Mouse (Mus musculus) hindbrain, embryonic 12.5 days (tissue): ENCODE results near the gene Shank2. TPM values are rescaled to one million over a fixed set of nuclear protein-coding genes. Genes with fewer than 3 reads are reported as not detected.
A peak's percentile ranks its signal among the peaks of the same experiment; 100 is the strongest.

Experiments
- ATAC-seq: fragments of 200-750 bp; cut with Nextera tagmentation; 2 replicates; pipeline ENCODE4 v1.8.0; 2017; ENCODE audit warnings: moderate TSS enrichment; ENCODE audit not compliant: low FRiP score
- H3K27ac ChIP-seq: fragments of 300-500 bp; sonication (generic); 2 replicates; pipeline ENCODE4 v1.5.1; 2016; ENCODE audit warnings: mild to moderate bottlenecking
- H3K27me3 ChIP-seq: fragments of 300-500 bp; sonication (generic); 2 replicates; pipeline ENCODE4 v1.6.1; 2016; ENCODE audit warnings: mild to moderate bottlenecking
- H3K36me3 ChIP-seq: fragments of 300-500 bp; sonication (generic); 2 replicates; pipeline ENCODE4 v1.6.1; 2016; ENCODE audit warnings: mild to moderate bottlenecking
- H3K4me1 ChIP-seq: fragments of 300-500 bp; sonication (generic); 2 replicates; pipeline ENCODE4 v1.6.1; 2016
- H3K4me2 ChIP-seq: fragments of 300-500 bp; sonication (generic); replicated peaks from 2 replicates; pipeline ENCODE4 v1.6.1; 2016; ENCODE audit warnings: mild to moderate bottlenecking
- H3K4me3 ChIP-seq: fragments of 300-500 bp; sonication (generic); 2 replicates; pipeline ENCODE4 v1.5.1; 2016; ENCODE audit warnings: mild to moderate bottlenecking
- H3K9ac ChIP-seq: fragments of 300-500 bp; sonication (generic); 2 replicates; pipeline ENCODE4 v1.6.1; 2016; ENCODE audit warnings: mild to moderate bottlenecking, moderate library complexity
- H3K9me3 ChIP-seq: fragments of 300-500 bp; sonication (generic); replicated peaks from 2 replicates; pipeline ENCODE4 v1.6.1; 2016; ENCODE audit warnings: mild to moderate bottlenecking
- WGBS: fragments of 180-500 bp; shearing (Covaris S2); methylation state at CpG from one replicate; pipeline ENCODE4 v1.1.7; 2016; 5-methylcytosine and 5-hydroxymethylcytosine counted together
- polyA plus RNA-seq: library from polyadenylated mRNA; unstranded; fragments of >200 nt; fragmentation: Nextera tagmentation; extraction: Ambion mirVana; gene quantifications from 2 replicates; pipeline ENCODE4 v1.2.1, GENCODE M21; 2016

The Shank2 gene
- polyA plus RNA-seq, 1 experiment from 2014 or later, result 3.3 TPM

- Histone ChIP-seq H3K9ac (no peak overlapping the region), H3K4me2 (no peak overlapping the region), H3K9me3 (no peaks in the 10 kb centered on the region), H3K27me3 (no peaks in the 10 kb centered on the region; the same call in 1 of the 2 replicates), H3K27ac (no peak overlapping the region), H3K36me3 (no peaks in the 10 kb centered on the region), H3K4me1 (no peaks in the 10 kb centered on the region), H3K4me3 (no peak overlapping the region)
- WGBS, result 84% methylated on average over 7 of the region's 7 CpGs
- no peak for ATAC-seq
Observed at GRCm38 (mm10) chr7:144268329-144268728, 266.6 kb downstream of the Shank2 start.

DNA sequence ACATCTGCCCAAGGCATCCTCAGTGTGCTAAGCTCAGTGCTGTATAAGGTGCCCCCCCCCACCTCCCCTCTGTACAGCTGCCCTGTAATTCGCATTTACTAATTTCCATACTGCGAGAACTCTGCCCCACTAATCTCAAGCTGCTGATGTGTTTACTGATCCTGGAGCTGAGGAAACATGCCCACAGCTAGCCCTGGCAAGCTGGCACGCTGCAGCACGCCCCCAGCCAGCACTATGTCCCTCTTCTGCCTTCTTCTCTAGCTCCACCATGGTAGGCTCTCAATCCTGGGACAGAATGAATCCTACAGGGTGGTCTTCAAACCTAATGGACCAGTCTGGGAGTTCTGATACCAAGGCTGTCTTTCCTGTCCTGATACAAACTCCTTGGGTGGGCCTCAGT is 267.1 kb downstream of the Shank2 start:
- Histone ChIP-seq H3K4me3 (no peak overlapping the region), H3K27me3 (no peaks in the 10 kb centered on the region; the same call in 1 of the 2 replicates), H3K9ac (no peak overlapping the region), H3K36me3 (no peaks in the 10 kb centered on the region), H3K27ac (no peak overlapping the region), H3K4me2 (no peak overlapping the region), H3K4me1 (no peaks in the 10 kb centered on the region), H3K9me3 (no peaks in the 10 kb centered on the region)
- ATAC-seq, result no peak
- WGBS, result 90% methylated on average over 4 of the region's 4 CpGs

DNA sequence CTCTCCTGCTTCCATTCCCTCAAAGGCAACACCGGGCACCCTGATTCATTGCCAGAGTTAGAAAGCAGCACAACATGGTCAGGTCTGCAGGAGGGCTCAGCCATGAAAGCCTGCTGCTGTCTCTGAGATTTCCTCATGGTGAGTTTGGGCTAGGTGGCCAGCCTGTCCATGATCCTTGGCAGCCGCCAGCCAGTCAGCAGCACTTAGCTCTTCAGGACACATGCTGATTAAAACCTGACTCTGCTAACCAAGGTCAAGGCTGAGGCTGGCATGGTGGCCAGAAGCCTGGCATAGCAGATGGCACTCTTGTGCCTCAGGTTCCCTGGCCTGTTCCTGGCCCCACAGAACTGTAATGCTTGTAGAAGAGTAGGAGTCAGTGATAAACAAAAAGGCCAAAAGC is 269.3 kb downstream of the Shank2 start:
- H3K36me3 ChIP-seq, result no peaks in the 10 kb centered on the region
- H3K9me3 ChIP-seq, result no peaks in the 10 kb centered on the region
- H3K4me2 ChIP-seq, result no peak overlapping the region
- 88% methylated on average over 2 of the region's 2 CpGs for WGBS
- no peak overlapping the region for H3K9ac ChIP-seq
- no peaks in the 10 kb centered on the region; the same call in 1 of the 2 replicates for H3K27me3 ChIP-seq
- H3K4me3 ChIP-seq, result no peak overlapping the region
- no peak for ATAC-seq
- H3K4me1 ChIP-seq, result no peaks in the 10 kb centered on the region
- H3K27ac ChIP-seq, result no peak overlapping the region

DNA sequence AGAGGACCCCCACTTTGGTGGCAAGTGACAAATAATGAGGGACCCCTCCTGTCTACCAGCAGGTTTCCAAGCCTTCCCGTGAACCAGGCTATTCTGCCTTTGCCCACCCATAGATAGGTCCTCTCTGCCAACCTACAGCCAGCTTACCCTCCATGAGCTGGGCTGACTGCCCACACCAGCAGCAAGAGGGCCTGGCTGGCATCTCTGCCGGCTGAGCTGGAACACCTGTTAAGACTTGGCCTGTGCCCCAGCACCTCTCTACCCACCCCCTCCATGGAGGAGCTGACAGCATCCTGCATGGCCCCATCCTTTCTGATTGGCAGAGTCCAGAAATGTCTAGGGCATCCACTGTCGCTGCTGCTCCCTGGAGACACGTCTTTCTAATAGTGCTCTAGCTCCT is 277.0 kb downstream of the Shank2 start:
- Histone ChIP-seq H3K27ac (no peak overlapping the region), H3K4me1 (peaks cover 10% of the 10 kb centered on the region), H3K4me3 (no peak overlapping the region), H3K9me3 (no peaks in the 10 kb centered on the region), H3K9ac (no peak overlapping the region), H3K27me3 (no peaks in the 10 kb centered on the region), H3K36me3 (no peaks in the 10 kb centered on the region), H3K4me2 (no peak overlapping the region)
- WGBS, result 80% methylated on average over 4 of the region's 4 CpGs
- no peak for ATAC-seq

GRCm38 (mm10) chr7:144283701-144284100 is 282.0 kb downstream of the Shank2 start:
- Histone ChIP-seq H3K27me3 (no peaks in the 10 kb centered on the region), H3K4me2 (peak overlapping the region; percentile 86), H3K27ac (peak overlapping the region; percentile 98), H3K4me3 (peak overlapping the region; percentile 58), H3K9me3 (no peaks in the 10 kb centered on the region), H3K4me1 (peaks cover 50% of the 10 kb centered on the region), H3K9ac (peak overlapping the region; percentile 81), H3K36me3 (no peaks in the 10 kb centered on the region)
- ATAC-seq, result peak; percentile 30; the same call in 1 of the 2 replicates
- WGBS, result 8% methylated on average over 6 of the region's 6 CpGs

- H3K9ac ChIP-seq, result peak overlapping the region; percentile 81
- peak overlapping the region; percentile 98 for H3K27ac ChIP-seq
- H3K4me3 ChIP-seq, result peak overlapping the region; percentile 58
- under 1% methylated on average over 38 of the region's 45 CpGs for WGBS
- no peaks in the 10 kb centered on the region for H3K36me3 ChIP-seq
- H3K9me3 ChIP-seq, result no peaks in the 10 kb centered on the region
- peak overlapping the region; percentile 86 for H3K4me2 ChIP-seq
- peak; percentile 89 for ATAC-seq
- peaks cover 53% of the 10 kb centered on the region for H3K4me1 ChIP-seq
- no peaks in the 10 kb centered on the region for H3K27me3 ChIP-seq
Observed at GRCm38 (mm10) chr7:144284241-144285065, 282.7 kb downstream of the Shank2 start.

DNA sequence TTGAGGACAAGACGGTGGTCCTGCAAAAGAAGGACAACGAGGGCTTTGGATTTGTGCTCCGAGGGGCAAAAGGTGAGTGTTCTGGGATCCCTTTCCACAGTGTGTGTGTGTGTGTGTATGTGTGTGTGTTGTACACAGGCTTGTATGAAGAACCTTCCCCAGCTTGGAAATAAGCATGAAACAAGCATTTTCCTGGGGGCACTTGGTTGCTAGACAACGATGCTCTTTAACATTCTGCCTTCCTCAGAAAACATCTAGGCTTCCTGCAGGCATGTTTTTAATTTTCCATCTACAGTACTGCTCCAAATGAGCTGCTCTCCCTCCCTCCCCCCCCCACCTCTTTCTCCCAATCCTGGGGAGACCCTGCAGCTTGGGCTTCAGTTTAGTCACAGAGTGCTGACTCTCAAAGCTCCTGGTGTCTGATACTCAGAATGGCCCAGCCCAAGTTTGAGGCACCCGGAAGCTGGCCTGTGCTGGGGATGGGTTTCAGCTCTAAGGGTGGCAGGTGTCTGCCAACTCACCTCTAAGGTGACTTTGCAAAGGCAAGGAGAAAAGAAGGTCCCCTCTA is 283.4 kb downstream of the Shank2 start:
- Histone ChIP-seq H3K9ac (peak overlapping the region; percentile 81), H3K27me3 (no peaks in the 10 kb centered on the region), H3K4me2 (peak overlapping the region; percentile 86), H3K27ac (peak overlapping the region; percentile 98), H3K36me3 (no peaks in the 10 kb centered on the region), H3K4me3 (peak overlapping the region; percentile 58), H3K9me3 (no peaks in the 10 kb centered on the region), H3K4me1 (peaks cover 58% of the 10 kb centered on the region)
- ATAC-seq, result peak; percentile 53
- WGBS, result 16% methylated on average over 5 of the region's 5 CpGs

DNA sequence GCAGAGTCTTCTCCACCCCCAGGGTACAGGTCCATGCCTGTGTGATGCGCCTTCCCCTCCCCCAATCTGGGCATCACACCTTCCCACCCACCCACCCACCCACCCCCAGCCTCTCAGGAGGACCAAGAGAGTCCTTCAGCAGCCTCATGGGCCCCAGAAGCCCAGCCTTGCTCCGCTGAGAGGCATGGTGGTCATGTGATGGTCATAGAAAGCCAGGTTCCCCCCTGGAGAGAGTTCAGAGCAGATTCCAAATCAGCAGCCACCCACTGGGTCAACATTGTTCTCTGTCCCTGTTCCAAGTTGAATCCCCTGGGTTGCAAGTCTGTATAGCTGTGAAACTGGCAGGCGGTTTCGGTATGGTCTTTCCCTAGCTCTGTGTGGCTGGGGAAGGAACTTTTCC is 284.2 kb downstream of the Shank2 start:
- Histone ChIP-seq H3K27me3 (no peaks in the 10 kb centered on the region), H3K4me1 (peaks cover 63% of the 10 kb centered on the region), H3K9ac (peak overlapping the region; percentile 81), H3K4me3 (peak overlapping the region; percentile 58), H3K36me3 (no peaks in the 10 kb centered on the region), H3K4me2 (peak overlapping the region; percentile 86), H3K27ac (peak overlapping the region; percentile 98), H3K9me3 (no peaks in the 10 kb centered on the region)
- WGBS, result 71% methylated on average over 4 of the region's 4 CpGs
- ATAC-seq, result peak; percentile 0; the same call in 1 of the 2 replicates

DNA sequence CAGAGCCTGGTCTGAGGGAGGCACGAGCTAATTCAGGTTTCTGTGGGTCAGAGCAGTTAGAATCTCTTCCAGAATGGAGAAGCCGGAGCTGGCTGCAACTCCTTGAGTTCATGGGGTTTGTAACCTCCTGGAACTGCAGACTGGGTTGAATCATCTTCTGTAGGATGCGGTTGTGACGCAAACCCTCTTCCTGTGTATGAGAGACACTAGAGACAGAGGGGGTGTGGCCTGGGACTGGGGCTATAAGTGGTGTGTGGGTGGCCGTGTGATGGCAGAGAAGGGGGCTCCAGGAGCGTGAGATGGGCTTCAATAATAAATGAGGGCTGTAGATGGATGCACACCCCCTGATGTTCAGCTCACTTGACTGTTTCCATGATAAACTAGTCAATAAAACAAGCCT is 286.3 kb downstream of the Shank2 start:
- H3K4me1 ChIP-seq, result peaks cover 65% of the 10 kb centered on the region
- H3K9ac ChIP-seq, result 0 out of 2 replicates have a peak overlapping the region, but pooled peaks have one; percentile 13
- no peaks in the 10 kb centered on the region for H3K36me3 ChIP-seq
- no peaks in the 10 kb centered on the region for H3K9me3 ChIP-seq
- no peaks in the 10 kb centered on the region for H3K27me3 ChIP-seq
- no peak overlapping the region; the same call in 1 of the 2 replicates for H3K27ac ChIP-seq
- no peak for ATAC-seq
- WGBS, result 70% methylated on average over 6 of the region's 6 CpGs
- peak overlapping the region; percentile 15; the same call in 1 of the 2 replicates for H3K4me2 ChIP-seq
- no peak overlapping the region for H3K4me3 ChIP-seq

DNA sequence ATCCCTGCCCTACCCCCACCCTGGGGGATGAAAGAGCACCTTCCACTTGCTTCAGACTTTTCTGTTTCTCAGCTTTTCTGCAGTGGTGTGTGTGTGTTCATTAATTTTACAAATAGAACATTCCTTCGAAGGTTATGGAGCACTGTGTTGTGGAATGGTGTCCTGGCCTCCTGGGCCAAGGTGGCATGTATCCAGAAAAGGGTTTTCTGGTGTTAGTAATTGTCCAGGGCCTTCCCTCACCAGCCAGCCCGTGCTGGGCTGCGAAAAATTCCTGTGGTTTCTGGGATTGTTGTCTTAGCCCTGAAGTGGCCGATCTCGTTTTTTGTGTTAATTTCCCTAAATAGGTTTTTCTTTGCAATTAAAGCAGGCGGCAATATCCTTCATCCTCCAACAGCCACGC is 289.8 kb downstream of the Shank2 start:
- ATAC-seq, result no peak
- Histone ChIP-seq H3K4me2 (no peak overlapping the region), H3K9ac (no peak overlapping the region), H3K27ac (peak overlapping the region; percentile 18; the same call in 1 of the 2 replicates), H3K36me3 (no peaks in the 10 kb centered on the region), H3K4me1 (peaks cover 41% of the 10 kb centered on the region), H3K4me3 (no peak overlapping the region), H3K9me3 (no peaks in the 10 kb centered on the region), H3K27me3 (no peaks in the 10 kb centered on the region)
- 71% methylated on average over 7 of the region's 7 CpGs for WGBS

GRCm38 (mm10) chr7:144293611-144294010 is 291.9 kb downstream of the Shank2 start:
- ATAC-seq, result no peak
- H3K9ac ChIP-seq, result no peak overlapping the region
- no peaks in the 10 kb centered on the region for H3K27me3 ChIP-seq
- no peak overlapping the region for H3K27ac ChIP-seq
- no peaks in the 10 kb centered on the region for H3K9me3 ChIP-seq
- H3K36me3 ChIP-seq, result no peaks in the 10 kb centered on the region
- WGBS, result 77% methylated on average over 3 of the region's 3 CpGs
- H3K4me1 ChIP-seq, result peaks cover 25% of the 10 kb centered on the region
- no peak overlapping the region for H3K4me2 ChIP-seq
- H3K4me3 ChIP-seq, result no peak overlapping the region

GRCm38 (mm10) chr7:144294239-144295200 is 292.8 kb downstream of the Shank2 start:
- no peaks in the 10 kb centered on the region for H3K27me3 ChIP-seq
- H3K4me2 ChIP-seq, result no peak overlapping the region
- no peaks in the 10 kb centered on the region for H3K9me3 ChIP-seq
- peaks cover 20% of the 10 kb centered on the region for H3K4me1 ChIP-seq
- no peak overlapping the region for H3K27ac ChIP-seq
- ATAC-seq, result no peak
- WGBS, result 43% methylated on average over 13 of the region's 13 CpGs
- no peak overlapping the region for H3K4me3 ChIP-seq
- H3K9ac ChIP-seq, result no peak overlapping the region
- H3K36me3 ChIP-seq, result no peaks in the 10 kb centered on the region
